Mouse (Mus musculus) bone marrow macrophage, adult 2 months (primary cell): ENCODE measurements around the gene Gucy2c. TPM values are rescaled to one million over a fixed set of nuclear protein-coding genes. Genes with fewer than 3 reads are reported as not detected.

ENCODE experiments used
- H3K27ac ChIP-seq: 2 replicates; pipeline ENCODE4 v1.5.1; 2012; ENCODE audit warnings: low read depth, low read length; ENCODE audit not compliant: insufficient read depth
- H3K4me1 ChIP-seq: 2 replicates; pipeline ENCODE4 v1.6.1; 2012; ENCODE audit warnings: low read length; ENCODE audit not compliant: control insufficient read depth, insufficient read depth
- H3K4me3 ChIP-seq: 2 replicates; pipeline ENCODE4 v1.5.1; 2012; ENCODE audit warnings: mild to moderate bottlenecking, low read length, moderate library complexity; ENCODE audit not compliant: insufficient read depth
- CTCF ChIP-seq: IDR thresholded peaks from 2 replicates; pipeline ENCODE4 v1.5.1; 2012; ENCODE audit warnings: low read depth, mild to moderate bottlenecking, low read length, moderate library complexity
- POLR2A ChIP-seq: IDR thresholded peaks from 2 replicates; pipeline ENCODE4 v1.6.1; 2012; ENCODE audit warnings: mild to moderate bottlenecking, low read depth, low read length, borderline replicate concordance
- polyA plus RNA-seq: library from polyadenylated mRNA; stranded (reverse); fragments of >200 nt; gene quantifications from 2 replicates; pipeline ENCODE4 v1.2.4, GENCODE M21; 2012; ENCODE audit not compliant: missing spikeins, insufficient read depth, insufficient read length

The Gucy2c gene
- polyA plus RNA-seq, 1 experiment, result not detected

GRCm38 (mm10) chr6:136654470-136654869 is 127.1 kb downstream of the Gucy2c start:
- no peak for TF ChIP-seq CTCF
- no peak for TF ChIP-seq POLR2A
- Histone ChIP-seq H3K4me1 (peaks cover 6% of the 10 kb centered on the region), H3K4me3 (no peak overlapping the region; the same call in 1 of the 2 replicates), H3K27ac (no peak overlapping the region)

DNA sequence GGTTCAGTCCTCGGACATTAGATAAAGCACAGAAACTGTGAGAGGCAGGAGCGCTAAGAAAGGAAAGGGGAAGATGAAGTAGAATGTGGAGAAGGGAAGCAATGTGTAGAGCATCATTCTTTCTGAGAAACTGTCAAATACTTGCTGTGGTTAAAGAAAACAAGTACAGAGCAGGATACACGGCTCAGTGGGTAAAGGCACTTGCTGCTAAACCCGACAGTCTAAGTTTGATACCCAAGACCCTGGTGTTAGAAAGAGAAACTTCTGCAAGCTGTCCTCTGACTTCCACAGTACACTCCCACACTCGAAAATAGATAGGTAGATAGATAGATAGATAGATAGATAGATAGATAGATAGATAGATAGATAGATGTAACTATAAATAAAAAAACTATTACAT is 128.2 kb downstream of the Gucy2c start:
- no peak overlapping the region for H3K4me3 ChIP-seq
- H3K27ac ChIP-seq, result no peak overlapping the region
- TF ChIP-seq POLR2A (no peak), CTCF (no peak)
- peaks cover 6% of the 10 kb centered on the region for H3K4me1 ChIP-seq

- TF ChIP-seq CTCF (no peak), POLR2A (no peak)
- H3K4me3 ChIP-seq, result no peak overlapping the region
These were observed 130.9 kb downstream of the Gucy2c start for GRCm38 (mm10) chr6:136650664-136651063.

GRCm38 (mm10) chr6:136647455-136647861 is 134.1 kb downstream of the Gucy2c start:
- H3K27ac ChIP-seq, result no peak overlapping the region
- no peak overlapping the region for H3K4me3 ChIP-seq
- TF ChIP-seq CTCF (no peak), POLR2A (no peak)
- H3K4me1 ChIP-seq, result no peaks in the 10 kb centered on the region

More at GRCm38 (mm10) chr6:136650664-136651063, 130.9 kb downstream of the Gucy2c start:
- Histone ChIP-seq H3K4me1 (peaks cover 6% of the 10 kb centered on the region), H3K27ac (no peak overlapping the region)

Other genes with a start within 250 kb of the Gucy2c start
- 28.1 and 31.0 TPM in 2 replicates for gene Plbd1, start 119.8 kb downstream of the Gucy2c start, polyA plus RNA-seq
- gene Hist4h4, start 22.6 kb upstream of the Gucy2c start, polyA plus RNA-seq, result 0.51 and 0.56 TPM in 2 replicates
- gene H2afj, start 26.5 kb upstream of the Gucy2c start, polyA plus RNA-seq, result 58.1 and 78.1 TPM in 2 replicates
- 4.4 and 5.1 TPM in 2 replicates for gene BC049715, start 45.9 kb upstream of the Gucy2c start, polyA plus RNA-seq
- gene Wbp11, start 46.5 kb upstream of the Gucy2c start, polyA plus RNA-seq, result 69.8 and 76.4 TPM in 2 replicates
- 0.57 and 0.74 TPM in 2 replicates for gene Smco3, start 53.7 kb upstream of the Gucy2c start, polyA plus RNA-seq
- not detected in 2 replicates for gene Art4, start 76.0 kb upstream of the Gucy2c start, polyA plus RNA-seq
- gene Mgp, start 94.1 kb upstream of the Gucy2c start, polyA plus RNA-seq, result 2.7 and 4.0 TPM in 2 replicates
- gene Erp27, start 140.4 kb upstream of the Gucy2c start, polyA plus RNA-seq, result not detected in 2 replicates
- gene Pde6h, start 142.1 kb upstream of the Gucy2c start, polyA plus RNA-seq, result 1.1 and 2.4 TPM in 2 replicates
- gene Arhgdib, start 160.1 kb upstream of the Gucy2c start, polyA plus RNA-seq, result 1,210 and 1,280 TPM in 2 replicates